Mouse (Mus musculus) MEL (cell line): ENCODE measurements at regions not wholly inside any gene's neighbourhood (a gene's known extent, or its start where the extent isn't known, plus 50 kb on each side); places are given as distances from the start of the nearest gene placed in this dataset.

Experiments
- DNase-seq: peaks from one replicate; pipeline ENCODE4 v3.0.0; 2011; ENCODE audit warnings: low read depth, low spot score
- H3K27ac ChIP-seq: 2 replicates; pipeline ENCODE4 v1.5.1; 2012; ENCODE audit warnings: low read depth, mild to moderate bottlenecking, control low read depth, low read length, moderate library complexity; ENCODE audit not compliant: control insufficient read depth
- H3K27me3 ChIP-seq, 2 experiments: fragments of 150-350 bp in 1 of 2; sonication (generic) in 1 of 2; 2 replicates each; pipeline ENCODE4 v1.6.1; 2012; ENCODE audit warnings: low read length in 2 of 2, mild to moderate bottlenecking in 2 of 2, improper control_type of control experiment in 1 of 2, moderate library complexity in 1 of 2; ENCODE audit not compliant: insufficient read depth in 2 of 2, control insufficient read depth in 1 of 2
- H3K36me3 ChIP-seq, 2 experiments: 2 replicates each; pipeline ENCODE4 v1.6.1; 2012 to 2014; ENCODE audit warnings: low read length in 2 of 2, improper control_type of control experiment in 1 of 2, inconsistent platforms in 1 of 2, mild to moderate bottlenecking in 1 of 2; ENCODE audit not compliant: insufficient read depth in 2 of 2, control insufficient read depth in 1 of 2
- H3K4me1 ChIP-seq, 2 experiments: fragments of 150-350 bp in 1 of 2; sonication (generic) in 1 of 2; 2 replicates each; pipeline ENCODE4 v1.6.1; 2012; ENCODE audit warnings: low read length in 2 of 2, improper control_type of control experiment in 1 of 2, mild to moderate bottlenecking in 1 of 2; ENCODE audit not compliant: insufficient read depth in 2 of 2, control insufficient read depth in 1 of 2
- H3K4me3 ChIP-seq, 2 experiments: fragments of 150-350 bp in 1 of 2; sonication (generic) in 1 of 2; 2 replicates each; pipeline ENCODE4 v1.5.1; 2012; ENCODE audit warnings: low read depth in 2 of 2, low read length in 2 of 2, mild to moderate bottlenecking in 2 of 2, moderate library complexity in 2 of 2, control low read depth in 1 of 2, improper control_type of control experiment in 1 of 2; ENCODE audit not compliant: control insufficient read depth in 1 of 2, insufficient read depth in 1 of 2
- H3K79me2 ChIP-seq: 2 replicates; pipeline ENCODE4 v1.6.1; 2012; ENCODE audit warnings: mild to moderate bottlenecking, low read length, moderate library complexity; ENCODE audit not compliant: control insufficient read depth, poor library complexity, insufficient read depth
- H3K9ac ChIP-seq: 2 replicates; pipeline ENCODE4 v1.6.1; 2012; ENCODE audit warnings: low read depth, mild to moderate bottlenecking, control low read depth, low read length, moderate library complexity; ENCODE audit not compliant: control insufficient read depth, poor library complexity, severe bottlenecking
- H3K9me3 ChIP-seq: fragments of 150-350 bp; sonication (generic); replicated peaks from 2 replicates; pipeline ENCODE4 v1.6.1; 2012; ENCODE audit warnings: mild to moderate bottlenecking, low read length, improper control_type of control experiment, moderate library complexity; ENCODE audit not compliant: insufficient read depth
- CHD1 ChIP-seq: IDR thresholded peaks from 2 replicates; pipeline ENCODE4 v1.6.1; 2012; ENCODE audit warnings: low read depth, mild to moderate bottlenecking, inconsistent platforms, low read length, improper control_type of control experiment
- CHD2 ChIP-seq: IDR thresholded peaks from 2 replicates; pipeline ENCODE4 v1.6.1; 2011; ENCODE audit warnings: low read length, improper control_type of control experiment
- EP300 ChIP-seq, 2 experiments: IDR thresholded peaks; 2 replicates each; pipeline ENCODE4 v1.6.1; 2011; ENCODE audit warnings: improper control_type of control experiment in 2 of 2, low read length in 2 of 2, low read depth in 1 of 2, mild to moderate bottlenecking in 1 of 2
- HCFC1 ChIP-seq: IDR thresholded peaks from 2 replicates; pipeline ENCODE4 v1.6.1; 2012; ENCODE audit warnings: low read depth, mild to moderate bottlenecking, inconsistent platforms, low read length, improper control_type of control experiment, moderate library complexity
- JUND ChIP-seq: IDR thresholded peaks from 2 replicates; pipeline ENCODE4 v1.6.1; 2011; ENCODE audit warnings: low read depth, mild to moderate bottlenecking, improper control_type of control experiment, low read length
- MAFK ChIP-seq: IDR thresholded peaks from 2 replicates; pipeline ENCODE4 v1.6.1; 2011; ENCODE audit warnings: low read depth, mild to moderate bottlenecking, low read length, improper control_type of control experiment, borderline replicate concordance
- MYC ChIP-seq: IDR thresholded peaks from 2 replicates; pipeline ENCODE4 v1.6.1; 2011; ENCODE audit warnings: low read depth, mild to moderate bottlenecking, low read length, improper control_type of control experiment, moderate library complexity
- NELFE ChIP-seq: IDR thresholded peaks from 2 replicates; pipeline ENCODE4 v1.6.1; 2011; ENCODE audit warnings: low read depth, low read length, improper control_type of control experiment
- NRF1 ChIP-seq: IDR thresholded peaks from 2 replicates; pipeline ENCODE4 v1.6.1; 2014; ENCODE audit warnings: low read depth, mild to moderate bottlenecking, inconsistent platforms, low read length, improper control_type of control experiment, moderate library complexity; ENCODE audit not compliant: poor library complexity, insufficient read depth, severe bottlenecking
- POLR2A ChIP-seq, 2 experiments: IDR thresholded peaks; 2 replicates each; pipeline ENCODE4 v1.6.1; 2011 to 2012; ENCODE audit warnings: low read length in 2 of 2, mild to moderate bottlenecking in 2 of 2, control low read depth in 1 of 2, improper control_type of control experiment in 1 of 2, low read depth in 1 of 2, moderate library complexity in 1 of 2; ENCODE audit not compliant: control insufficient read depth in 1 of 2, insufficient read depth in 1 of 2, poor library complexity in 1 of 2
- POLR2AphosphoS5 ChIP-seq: IDR thresholded peaks from 2 replicates; pipeline ENCODE4 v1.6.1; 2012; ENCODE audit warnings: low read depth, borderline replicate concordance, mild to moderate bottlenecking, inconsistent platforms, low read length, moderate library complexity, mixed read lengths
- SIN3A ChIP-seq: IDR thresholded peaks from 2 replicates; pipeline ENCODE4 v1.6.1; 2012; ENCODE audit warnings: low read length, improper control_type of control experiment, inconsistent platforms
- TBP ChIP-seq: IDR thresholded peaks from 2 replicates; pipeline ENCODE4 v1.8.0; 2011; ENCODE audit warnings: low read depth, low read length, improper control_type of control experiment
- UBTF ChIP-seq: IDR thresholded peaks from 2 replicates; pipeline ENCODE4 v1.6.1; 2012; ENCODE audit warnings: low read depth, mild to moderate bottlenecking, inconsistent platforms, low read length, improper control_type of control experiment, moderate library complexity, borderline replicate concordance; ENCODE audit not compliant: insufficient read depth
- USF1 ChIP-seq: IDR thresholded peaks from 2 replicates; pipeline ENCODE4 v1.6.1; 2014; ENCODE audit warnings: low read depth, mild to moderate bottlenecking, inconsistent platforms, low read length, improper control_type of control experiment, moderate library complexity
- ZMIZ1 ChIP-seq: IDR thresholded peaks from 2 replicates; pipeline ENCODE4 v1.6.1; 2012; ENCODE audit warnings: low read depth, mild to moderate bottlenecking, inconsistent platforms, low read length, improper control_type of control experiment, moderate library complexity

DNA sequence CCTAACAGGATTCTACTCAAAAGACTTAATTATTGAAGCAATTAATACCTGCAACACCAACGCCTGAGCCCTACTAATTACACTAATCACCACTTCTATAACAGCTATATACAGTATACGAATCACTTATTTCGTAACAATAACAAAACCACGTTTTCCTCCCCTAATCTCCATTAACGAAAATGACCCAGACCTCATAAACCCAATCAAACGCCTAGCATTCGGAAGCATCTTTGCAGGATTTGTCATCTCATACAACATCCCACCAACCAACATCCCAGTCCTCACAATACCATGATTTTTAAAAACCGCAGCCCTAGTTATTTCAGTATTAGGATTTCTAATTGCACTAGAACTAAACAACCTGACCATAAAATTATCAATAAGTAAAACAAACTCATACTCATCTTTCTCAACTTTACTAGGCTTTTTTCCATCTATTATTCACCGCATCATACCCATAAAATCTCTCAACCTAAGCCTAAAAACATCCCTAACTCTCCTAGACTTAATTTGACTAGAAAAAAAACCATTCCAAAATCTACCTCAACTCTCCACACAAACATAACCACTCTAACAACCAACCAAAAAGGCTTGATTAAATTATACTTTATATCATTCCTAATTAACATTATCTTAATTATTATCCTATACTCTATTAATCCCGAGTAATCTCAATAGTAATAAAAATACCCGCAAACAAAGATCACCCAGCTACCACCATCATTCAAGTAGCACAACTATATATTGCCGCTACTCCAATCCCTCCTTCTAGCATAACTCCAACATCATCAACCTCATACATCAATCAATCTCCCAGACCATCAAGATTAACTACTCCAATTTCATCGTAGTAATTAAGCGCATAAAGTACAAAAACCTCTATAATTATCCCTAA, 830.9 kb upstream of the Tyrp1 start:
- DNase-seq: no peak

DNA sequence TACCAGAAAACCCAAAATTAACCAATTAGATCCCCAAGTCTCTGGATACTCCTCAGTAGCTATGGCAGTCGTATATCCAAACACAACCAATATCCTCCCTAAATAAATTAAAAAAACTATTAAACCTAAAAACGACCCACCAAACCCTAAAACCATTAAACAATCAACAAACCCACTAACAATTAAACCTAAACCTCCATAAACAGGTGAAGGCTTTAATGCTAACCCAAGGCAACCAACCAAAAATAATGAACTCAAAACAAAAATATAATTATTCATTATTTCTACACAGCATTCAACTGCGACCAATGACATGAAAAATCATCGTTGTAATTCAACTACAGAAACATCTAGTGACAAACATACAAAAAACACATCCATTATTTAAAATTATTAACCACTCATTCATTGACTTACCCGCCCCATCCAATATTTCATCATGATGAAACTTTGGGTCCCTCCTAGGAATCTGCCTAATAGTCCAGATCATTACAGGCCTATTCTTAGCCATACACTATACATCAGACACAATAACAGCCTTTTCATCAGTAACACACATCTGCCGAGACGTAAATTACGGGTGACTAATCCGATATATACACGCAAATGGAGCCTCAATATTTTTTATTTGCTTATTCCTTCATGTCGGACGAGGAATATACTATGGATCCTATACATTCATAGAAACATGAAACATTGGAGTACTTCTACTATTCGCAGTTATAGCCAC, 830.1 kb upstream of the Tyrp1 start:
- Histone ChIP-seq H3K27ac (no peak overlapping the region), H3K9me3 (no peaks in the 10 kb centered on the region), H3K36me3 (no peaks in the 10 kb centered on the region), H3K9ac (no peak overlapping the region), H3K4me3 (no peak overlapping the region), H3K79me2 (no peaks in the 10 kb centered on the region), H3K27me3 (no peaks in the 10 kb centered on the region), H3K4me1 (no peaks in the 10 kb centered on the region)
- no peak for TF ChIP-seq TBP
- no peak for TF ChIP-seq ZMIZ1
- no peak for TF ChIP-seq HCFC1
- TF ChIP-seq MAFK: no peak
- TF ChIP-seq SIN3A: no peak
- DNase-seq: peak; percentile 4

More for the DNA sequence above, 830.9 kb upstream of the Tyrp1 start:
- Histone ChIP-seq H3K27me3 (no peaks in the 10 kb centered on the region), H3K4me3 (no peak overlapping the region), H3K9me3 (no peaks in the 10 kb centered on the region), H3K27ac (no peak overlapping the region), H3K79me2 (no peaks in the 10 kb centered on the region), H3K9ac (no peak overlapping the region), H3K4me1 (no peaks in the 10 kb centered on the region), H3K36me3 (no peaks in the 10 kb centered on the region)
- TF ChIP-seq MAFK (no peak), NELFE (no peak), JUND (no peak), CHD2 (no peak), CHD1 (no peak), SIN3A (no peak), NRF1 (no peak), USF1 (no peak), POLR2AphosphoS5 (no peak), EP300 (IDR thresholded peaks at IDR 0.05; ENCODE audit: low read depth in 1 of 2, low read length in 2 of 2) (no peak), MYC (no peak), UBTF (no peak), POLR2A (IDR thresholded peaks at IDR 0.05; ENCODE audit: control insufficient read depth in 1 of 2, insufficient read depth in 1 of 2, low read depth in 1 of 2, low read length in 2 of 2, poor library complexity in 1 of 2) (no peak)
